Mouse (Mus musculus): ENCODE measurements at regions not wholly inside any gene's neighbourhood (a gene's known extent, or its start where the extent isn't known, plus 50 kb on each side); places are given as distances from the start of the nearest gene placed in this dataset.

GRCm38 (mm10) chr16:71123616-71124015 is 809.9 kb downstream of the Gbe1 start:
- Histone ChIP-seq H3K27me3 (ENCODE audit: control insufficient read depth, insufficient read depth, low read length) (no peaks in the 10 kb centered on the region), H3K27ac (ENCODE audit: low read depth, low read length) (no peak overlapping the region), H3K4me1 (ENCODE audit: control insufficient read depth, insufficient read depth, low read length) (no peaks in the 10 kb centered on the region), H3K36me3 (ENCODE audit: control insufficient read depth, insufficient read depth, low read length) (no peaks in the 10 kb centered on the region), H3K4me2 (no peak overlapping the region), H3K4me3 (ENCODE audit: low read depth, low read length) (no peak overlapping the region), H3K9ac (ENCODE audit: low read length) (no peak overlapping the region), H3K9me3 (ENCODE audit: control insufficient read depth, low read length) (no peaks in the 10 kb centered on the region)
- DNase-seq (ENCODE audit: low spot score, missing footprints) (peak; percentile 49), ATAC-seq (ENCODE audit: low FRiP score) (no peak)
- WGBS = 87% methylated on average over 4 of the region's 4 CpGs

GRCm38 (mm10) chr16:71132826-71133225 is 819.1 kb downstream of the Gbe1 start:
- DNase-seq (ENCODE audit: low spot score, missing footprints) (peak; percentile 57), ATAC-seq (ENCODE audit: low FRiP score) (no peak)
- Histone ChIP-seq H3K9ac (ENCODE audit: low read length) (no peak overlapping the region), H3K4me1 (ENCODE audit: control insufficient read depth, insufficient read depth, low read length) (no peaks in the 10 kb centered on the region), H3K36me3 (ENCODE audit: control insufficient read depth, insufficient read depth, low read length) (no peaks in the 10 kb centered on the region), H3K4me2 (no peak overlapping the region), H3K4me3 (ENCODE audit: low read depth, low read length) (no peak overlapping the region), H3K27me3 (ENCODE audit: control insufficient read depth, insufficient read depth, low read length) (no peaks in the 10 kb centered on the region), H3K27ac (ENCODE audit: low read depth, low read length) (no peak overlapping the region), H3K9me3 (ENCODE audit: control insufficient read depth, low read length) (no peaks in the 10 kb centered on the region)

- peak; percentile 79 for DNase-seq (ENCODE audit: low spot score, missing footprints)
- Histone ChIP-seq H3K4me3 (ENCODE audit: low read depth, low read length) (no peak overlapping the region), H3K36me3 (ENCODE audit: control insufficient read depth, insufficient read depth, low read length) (no peaks in the 10 kb centered on the region), H3K4me1 (ENCODE audit: control insufficient read depth, insufficient read depth, low read length) (no peaks in the 10 kb centered on the region), H3K27me3 (ENCODE audit: control insufficient read depth, insufficient read depth, low read length) (no peaks in the 10 kb centered on the region), H3K4me2 (no peak overlapping the region), H3K27ac (ENCODE audit: low read depth, low read length) (no peak overlapping the region), H3K9ac (ENCODE audit: low read length) (no peak overlapping the region), H3K9me3 (ENCODE audit: control insufficient read depth, low read length) (no peaks in the 10 kb centered on the region)
- WGBS = 42% methylated on average over 3 of the region's 3 CpGs
- ATAC-seq (ENCODE audit: low FRiP score) = peak; percentile 93
Observed at GRCm38 (mm10) chr16:71138668-71139067, 824.9 kb downstream of the Gbe1 start.

Data from midbrain, embryonic 11.5 days (tissue).